Mouse (Mus musculus) thymus, adult 2 months (tissue): Measurements from ENCODE around the gene Erc1. TPM values are rescaled to one million over a fixed set of nuclear protein-coding genes. Genes with fewer than 3 reads are reported as not detected.
"Not testable (repeated sequence)": the region's sequence is repeated elsewhere in the genome, so short reads cannot be mapped to it uniquely, and the experiment has no call there.

Source experiments
- DNase-seq: peaks from one replicate; pipeline ENCODE4 v3.0.0; 2021
- H3K27ac ChIP-seq: fragments of 200-500 bp; 2 replicates; pipeline ENCODE4 v1.5.1; 2012; ENCODE audit warnings: low read length, control low read depth; ENCODE audit not compliant: control insufficient read depth, insufficient read depth
- H3K27me3 ChIP-seq: fragments of 200-500 bp; 2 replicates; pipeline ENCODE4 v1.6.1; 2012; ENCODE audit warnings: mild to moderate bottlenecking, low read length, moderate library complexity, mixed read lengths; ENCODE audit not compliant: control insufficient read depth, insufficient read depth
- H3K36me3 ChIP-seq: fragments of 200-500 bp; 2 replicates; pipeline ENCODE4 v1.6.1; 2012; ENCODE audit warnings: mild to moderate bottlenecking, low read length, moderate library complexity; ENCODE audit not compliant: control insufficient read depth, insufficient read depth
- H3K4me1 ChIP-seq: fragments of 200-500 bp; replicated peaks from 2 replicates; pipeline ENCODE4 v1.6.1; 2012; ENCODE audit warnings: low read length; ENCODE audit not compliant: control insufficient read depth, insufficient read depth
- H3K4me3 ChIP-seq: fragments of 200-500 bp; 2 replicates; pipeline ENCODE4 v1.5.1; 2012; ENCODE audit warnings: mild to moderate bottlenecking, low read length, control low read depth, moderate library complexity; ENCODE audit not compliant: control insufficient read depth, insufficient read depth
- CTCF ChIP-seq: fragments of 200-500 bp; IDR thresholded peaks from 2 replicates; pipeline ENCODE4 v1.5.1; 2012; ENCODE audit warnings: mild to moderate bottlenecking, control low read depth, low read length, moderate library complexity, borderline replicate concordance; ENCODE audit not compliant: control insufficient read depth, poor library complexity, insufficient read depth; ENCODE audit errors: extremely low read depth
- POLR2A ChIP-seq: fragments of 200-500 bp; IDR thresholded peaks from 2 replicates; pipeline ENCODE4 v1.6.1; 2012; ENCODE audit warnings: mild to moderate bottlenecking, low read length, control low read depth, moderate library complexity; ENCODE audit not compliant: control insufficient read depth, poor library complexity, insufficient read depth; ENCODE audit errors: extremely low read depth
- WGBS: fragments of 180-500 bp; shearing (Covaris S2); methylation state at CpG from one replicate; pipeline ENCODE4 v1.1.7; 2018; 5-methylcytosine and 5-hydroxymethylcytosine counted together
- polyA plus RNA-seq: library from polyadenylated mRNA; depleted of rRNA; stranded (reverse); fragments of >200 nt; gene quantifications from 2 replicates; pipeline ENCODE4 v1.2.3, GENCODE M21; 2012

Gene Erc1
- polyA plus RNA-seq, 1 experiment, result 8.5 TPM

DNA sequence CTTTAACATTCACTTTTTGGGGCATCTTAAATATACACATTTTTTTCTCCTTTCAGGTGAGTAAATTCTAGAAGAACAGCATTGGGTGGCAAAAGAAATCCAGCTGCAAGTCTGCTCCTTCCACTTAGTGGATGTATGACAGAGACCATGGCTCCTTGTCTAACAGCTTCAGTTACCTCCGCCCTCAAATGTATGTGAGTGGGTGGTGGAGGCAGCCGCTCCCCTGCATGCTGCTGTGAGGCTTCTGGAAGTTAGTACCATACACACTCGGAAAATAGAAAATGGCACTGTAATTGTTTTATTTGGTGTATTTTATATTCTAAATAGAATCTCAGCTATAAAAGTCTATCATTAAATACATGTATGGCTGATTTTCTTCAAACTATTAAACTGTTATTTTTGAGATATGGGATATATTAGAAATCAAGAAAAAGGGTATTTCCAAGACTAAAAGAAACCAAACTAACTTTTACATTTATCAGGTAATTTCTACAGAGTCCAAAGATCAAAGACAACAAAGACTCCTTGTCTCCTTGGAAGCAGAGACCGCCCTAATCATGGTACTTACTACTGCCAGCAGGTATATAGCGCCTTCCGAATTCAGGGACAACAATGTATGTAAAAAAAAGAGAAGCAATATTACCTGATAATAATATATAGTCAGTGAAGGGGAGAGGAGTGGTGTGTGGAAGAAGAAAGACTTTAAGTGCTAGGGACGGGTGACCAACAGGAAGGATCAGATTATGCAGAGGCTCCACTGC is 190.4 kb downstream of the Erc1 start:
- Histone ChIP-seq H3K27ac (no peak overlapping the region), H3K4me3 (no peak overlapping the region), H3K4me1 (no peaks in the 10 kb centered on the region), H3K27me3 (no peaks in the 10 kb centered on the region), H3K36me3 (no peaks in the 10 kb centered on the region)
- WGBS, result 97% methylated on average over 7 of the region's 7 CpGs
- no peak for TF ChIP-seq POLR2A
- no peak for DNase-seq

- DNase-seq, H3K4me3 ChIP-seq, H3K27ac ChIP-seq, H3K4me1 ChIP-seq, H3K36me3 ChIP-seq, H3K27me3 ChIP-seq: not testable (repeated sequence)
- WGBS, result 96% methylated on average over 2 of the region's 2 CpGs
Observed at GRCm38 (mm10) chr6:119654777-119655176, 193.2 kb downstream of the Erc1 start.

DNA sequence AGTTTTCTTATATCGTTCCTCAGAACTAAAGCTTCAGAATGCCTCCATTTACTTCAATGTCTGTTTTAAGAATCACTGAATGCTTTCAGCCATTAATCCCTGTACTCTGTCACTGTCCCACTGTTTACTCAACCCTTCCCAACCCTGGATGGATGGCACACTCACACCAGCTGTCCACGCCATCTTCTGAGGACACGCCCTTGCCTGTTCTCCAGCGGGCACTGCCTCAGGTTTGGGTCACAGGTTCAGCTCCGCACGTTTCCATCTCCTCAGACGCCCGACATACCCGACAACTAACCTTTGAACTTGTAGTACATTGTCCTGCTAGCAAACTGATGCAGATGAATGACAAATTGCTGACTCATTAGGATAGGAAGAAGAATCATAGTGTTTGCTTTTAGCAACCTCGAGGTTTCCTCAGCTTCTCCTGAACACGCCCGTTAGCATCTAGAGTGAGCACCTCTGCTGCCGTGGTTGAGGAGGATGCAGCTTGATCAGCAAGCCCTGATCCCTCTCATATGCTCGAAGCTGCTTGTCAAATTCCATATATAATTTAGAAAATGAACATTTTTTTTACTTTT is 204.0 kb downstream of the Erc1 start:
- no peaks in the 10 kb centered on the region for H3K36me3 ChIP-seq
- H3K27me3 ChIP-seq, result no peaks in the 10 kb centered on the region
- DNase-seq, result no peak
- no peak overlapping the region for H3K27ac ChIP-seq
- 84% methylated on average over 14 of the region's 14 CpGs for WGBS
- no peak for TF ChIP-seq CTCF
- no peak for TF ChIP-seq POLR2A
- no peaks in the 10 kb centered on the region for H3K4me1 ChIP-seq
- H3K4me3 ChIP-seq, result no peak overlapping the region

- TF ChIP-seq POLR2A (no peak), CTCF (no peak)
- Histone ChIP-seq H3K36me3 (no peaks in the 10 kb centered on the region), H3K4me1 (no peaks in the 10 kb centered on the region), H3K4me3 (no peak overlapping the region), H3K27me3 (no peaks in the 10 kb centered on the region), H3K27ac (no peak overlapping the region)
- WGBS, result 94% methylated on average over 7 of the region's 7 CpGs
- DNase-seq, result no peak
Observed at GRCm38 (mm10) chr6:119643178-119643728, 204.7 kb downstream of the Erc1 start.

DNA sequence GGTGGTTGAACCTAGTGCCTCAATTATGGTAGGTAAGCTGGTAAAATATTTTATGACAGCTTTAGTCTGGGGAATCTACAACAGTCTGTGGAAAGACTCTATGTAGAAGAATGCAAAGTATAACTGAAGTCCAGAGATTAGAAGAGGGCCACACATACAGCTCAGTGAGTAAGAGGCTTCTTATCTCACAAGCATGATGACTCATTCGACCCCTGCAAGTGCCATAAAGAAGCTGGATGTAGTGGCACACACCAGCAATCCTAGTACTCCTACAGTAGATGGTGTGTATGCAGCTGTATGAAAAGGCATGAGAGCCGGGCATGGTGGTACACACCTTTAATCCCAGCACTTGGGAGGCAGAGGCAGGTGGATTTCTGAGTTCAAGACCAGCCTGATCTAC is 205.2 kb downstream of the Erc1 start:
- H3K27me3 ChIP-seq, result no peaks in the 10 kb centered on the region
- no peak overlapping the region for H3K4me3 ChIP-seq
- no peaks in the 10 kb centered on the region for H3K4me1 ChIP-seq
- no peaks in the 10 kb centered on the region for H3K36me3 ChIP-seq
- no peak overlapping the region for H3K27ac ChIP-seq
- TF ChIP-seq POLR2A (no peak), CTCF (no peak)
- WGBS, result 83% methylated on average over 2 of the region's 2 CpGs
- DNase-seq, result no peak

DNA sequence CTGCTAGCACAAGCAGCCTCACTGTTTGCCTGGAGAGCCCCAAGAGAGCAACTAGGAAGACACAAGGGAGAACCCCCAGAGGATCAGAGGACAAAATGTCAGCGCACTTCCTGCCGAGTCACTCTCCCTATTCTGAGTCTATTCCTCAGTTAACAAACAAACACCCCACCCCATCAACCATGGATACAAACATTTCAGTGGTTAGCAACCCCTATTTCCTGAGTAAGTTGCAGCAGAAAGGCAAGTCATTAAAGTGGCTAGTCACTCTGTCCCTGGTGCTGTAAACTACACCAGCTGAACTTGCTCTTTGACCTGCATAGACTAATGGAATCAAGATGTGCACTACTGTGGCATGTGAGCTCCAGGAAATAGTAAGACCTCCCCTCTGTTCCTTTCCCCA is 212.3 kb downstream of the Erc1 start:
- Histone ChIP-seq H3K27me3 (no peaks in the 10 kb centered on the region), H3K4me1 (peaks cover 5% of the 10 kb centered on the region), H3K27ac (peak overlapping the region; percentile 47; the same call in 1 of the 2 replicates), H3K36me3 (no peaks in the 10 kb centered on the region), H3K4me3 (no peak overlapping the region)
- peak; percentile 24 for DNase-seq
- WGBS, result 37% methylated on average over 2 of the region's 2 CpGs
- TF ChIP-seq POLR2A, result no peak
- TF ChIP-seq CTCF, result no peak
